Mouse (Mus musculus): ENCODE measurements around the gene Ppm1f. TPM values are rescaled to one million over a fixed set of nuclear protein-coding genes. Genes with fewer than 3 reads are reported as not detected.
"Not testable (repeated sequence)": the region's sequence is repeated elsewhere in the genome, so short reads cannot be mapped to it uniquely, and the experiment has no call there.

Ppm1f gene
- polyA plus RNA-seq, 1 experiment from 2014 or later, result 29.6 TPM

DNA sequence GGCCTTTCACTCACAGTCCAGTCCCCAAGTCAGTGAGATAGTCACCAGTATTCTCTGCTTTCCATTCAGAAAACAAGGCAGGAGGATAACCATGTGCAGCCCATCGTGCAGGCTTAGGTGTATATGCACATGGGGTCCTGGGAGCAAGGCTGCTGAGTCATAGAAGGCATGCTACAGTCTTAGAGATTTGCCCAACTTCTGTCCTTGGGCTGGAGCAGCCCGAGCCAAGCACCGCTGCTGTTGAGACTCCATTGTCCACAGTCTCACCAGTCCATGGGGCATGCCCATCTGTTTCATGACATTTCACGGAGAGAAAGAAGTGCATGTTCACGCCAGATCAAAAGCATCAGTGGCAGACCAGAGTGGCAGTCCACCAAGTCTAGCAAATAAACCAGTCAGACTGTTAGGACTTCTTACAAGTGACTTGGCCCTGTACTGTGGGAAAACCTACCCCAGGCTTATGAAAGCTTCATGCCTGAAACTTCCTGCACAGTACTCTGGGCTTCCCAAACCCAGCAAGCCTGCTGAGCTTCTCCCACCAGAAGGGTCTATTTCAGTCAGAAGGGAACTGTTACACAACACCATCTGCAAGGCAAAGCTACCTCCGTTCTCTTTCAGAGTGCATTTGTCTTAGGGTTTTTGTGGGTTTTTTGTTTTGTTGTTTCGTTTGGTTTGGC, 22.3 kb downstream of the Ppm1f start:
- H3K9ac ChIP-seq, result no peak overlapping the region
- H3K4me3 ChIP-seq, result no peak overlapping the region
- 90% methylated on average over 7 of the region's 7 CpGs for WGBS
- no peaks in the 10 kb centered on the region for H3K9me3 ChIP-seq
- no peaks in the 10 kb centered on the region for H3K27me3 ChIP-seq
- H3K4me2 ChIP-seq, result no peak overlapping the region
- H3K27ac ChIP-seq, result no peak overlapping the region
- no peak for ATAC-seq (ENCODE audit: insufficient number of reproducible peaks, low FRiP score, low TSS enrichment, low read depth)
- H3K36me3 ChIP-seq, result peaks cover 90% of the 10 kb centered on the region
- H3K4me1 ChIP-seq, result no peaks in the 10 kb centered on the region

- 77% methylated on average over 3 of the region's 3 CpGs for WGBS
- ATAC-seq (ENCODE audit: insufficient number of reproducible peaks, low FRiP score, low TSS enrichment, low read depth), result no peak
Measured at GRCm38 (mm10) chr16:16921021-16921435, 24.8 kb downstream of the Ppm1f start.

GRCm38 (mm10) chr16:16924481-16924880, 28.2 kb downstream of the Ppm1f start:
- Histone ChIP-seq H3K4me2 (no peak overlapping the region), H3K27me3 (no peaks in the 10 kb centered on the region), H3K9ac (no peak overlapping the region), H3K4me1 (no peaks in the 10 kb centered on the region), H3K36me3 (peaks cover 54% of the 10 kb centered on the region), H3K9me3 (no peaks in the 10 kb centered on the region), H3K4me3 (no peak overlapping the region), H3K27ac (no peak overlapping the region)
- WGBS, result 94% methylated on average over 3 of the region's 3 CpGs
- ATAC-seq (ENCODE audit: insufficient number of reproducible peaks, low FRiP score, low TSS enrichment, low read depth), result no peak

More at GRCm38 (mm10) chr16:16921021-16921435, 24.8 kb downstream of the Ppm1f start:
- no peak overlapping the region for H3K9ac ChIP-seq
- no peak overlapping the region for H3K4me2 ChIP-seq
- H3K27ac ChIP-seq, result no peak overlapping the region
- peaks cover 79% of the 10 kb centered on the region for H3K36me3 ChIP-seq
- H3K27me3 ChIP-seq, result no peaks in the 10 kb centered on the region
- no peak overlapping the region for H3K4me3 ChIP-seq
- no peaks in the 10 kb centered on the region for H3K4me1 ChIP-seq
- H3K9me3 ChIP-seq, result no peaks in the 10 kb centered on the region

DNA sequence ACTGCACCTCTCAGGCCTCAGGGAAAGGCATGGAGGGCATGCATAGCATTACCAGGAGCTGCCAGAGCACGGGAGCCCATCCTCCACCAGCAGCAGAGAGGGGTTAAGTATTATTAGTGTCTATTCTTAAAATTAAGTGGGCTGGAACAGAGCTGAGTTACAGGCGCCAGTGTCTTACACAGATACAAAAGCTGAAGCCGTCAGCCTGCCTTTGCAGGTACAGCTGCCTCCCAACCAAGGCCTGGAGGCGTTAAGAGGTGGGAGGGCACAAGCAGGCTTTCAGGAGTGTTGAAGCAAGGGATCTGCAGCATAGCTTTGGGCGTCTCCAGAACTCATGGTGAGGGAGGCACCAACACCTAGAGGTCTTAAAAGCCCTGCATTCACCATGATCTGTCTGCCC, 30.3 kb downstream of the Ppm1f start:
- Histone ChIP-seq H3K4me2 (no peak overlapping the region), H3K4me3 (no peak overlapping the region), H3K27ac (no peak overlapping the region), H3K27me3 (no peaks in the 10 kb centered on the region), H3K36me3 (peaks cover 34% of the 10 kb centered on the region), H3K4me1 (no peaks in the 10 kb centered on the region), H3K9ac (no peak overlapping the region), H3K9me3 (no peaks in the 10 kb centered on the region)
- ATAC-seq (ENCODE audit: insufficient number of reproducible peaks, low FRiP score, low TSS enrichment, low read depth), result no peak
- WGBS, result 64% methylated on average over 5 of the region's 5 CpGs

- not testable (repeated sequence) for H3K27me3 ChIP-seq; H3K9me3 ChIP-seq; H3K27ac ChIP-seq; H3K4me3 ChIP-seq; ATAC-seq (ENCODE audit: insufficient number of reproducible peaks, low FRiP score, low TSS enrichment, low read depth); H3K9ac ChIP-seq; H3K4me2 ChIP-seq; H3K4me1 ChIP-seq
- WGBS, result 59% methylated on average over 3 of the region's 3 CpGs
- peaks cover 14% of the 10 kb centered on the region for H3K36me3 ChIP-seq
Measured at GRCm38 (mm10) chr16:16928908-16929307, 32.6 kb downstream of the Ppm1f start.

GRCm38 (mm10) chr16:16930326-16930725, 34.1 kb downstream of the Ppm1f start:
- no peak overlapping the region for H3K4me2 ChIP-seq
- no peak overlapping the region for H3K9ac ChIP-seq
- WGBS, result 83% methylated on average over 3 of the region's 3 CpGs
- no peak overlapping the region for H3K27ac ChIP-seq
- no peak for ATAC-seq (ENCODE audit: insufficient number of reproducible peaks, low FRiP score, low TSS enrichment, low read depth)
- H3K27me3 ChIP-seq, result no peaks in the 10 kb centered on the region
- no peak overlapping the region for H3K4me3 ChIP-seq
- no peaks in the 10 kb centered on the region for H3K9me3 ChIP-seq
- no peaks in the 10 kb centered on the region for H3K4me1 ChIP-seq
- H3K36me3 ChIP-seq, result 0 out of 2 replicates have a peak, but pooled peaks cover 5% of the 10 kb centered on the region

DNA sequence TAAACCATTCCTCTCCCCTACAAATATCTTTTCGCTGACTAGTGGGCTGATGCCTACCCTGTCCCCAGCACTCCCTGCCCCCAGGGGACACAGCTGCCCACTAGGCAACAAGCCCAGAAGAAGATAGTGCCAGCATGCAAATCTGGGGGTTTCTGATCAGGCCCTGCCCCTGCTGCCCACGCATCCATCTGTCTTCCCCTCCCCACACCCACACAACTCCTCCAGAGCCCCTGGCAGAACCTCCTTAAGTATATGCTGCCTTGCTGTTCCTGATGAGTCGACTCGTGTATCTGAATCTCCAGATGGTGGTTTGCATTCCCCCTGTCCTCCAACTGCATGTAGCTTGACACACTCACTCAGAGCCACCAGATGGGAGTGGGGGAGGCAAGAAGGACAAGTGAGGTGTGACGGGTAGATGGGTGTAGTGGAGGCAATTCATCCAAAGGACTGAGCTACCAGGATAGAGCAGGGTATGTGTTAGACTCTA, 34.6 kb downstream of the Ppm1f start:
- no peak for ATAC-seq (ENCODE audit: insufficient number of reproducible peaks, low FRiP score, low TSS enrichment, low read depth)
- Histone ChIP-seq H3K9me3 (no peaks in the 10 kb centered on the region), H3K27me3 (no peaks in the 10 kb centered on the region), H3K27ac (no peak overlapping the region), H3K36me3 (0 out of 2 replicates have a peak, but pooled peaks cover 5% of the 10 kb centered on the region), H3K4me1 (no peaks in the 10 kb centered on the region), H3K9ac (no peak overlapping the region), H3K4me3 (no peak overlapping the region), H3K4me2 (no peak overlapping the region)
- 66% methylated on average over 5 of the region's 5 CpGs for WGBS

GRCm38 (mm10) chr16:16939543-16939942, 43.3 kb downstream of the Ppm1f start:
- Histone ChIP-seq H3K4me2 (no peak overlapping the region), H3K4me1 (no peaks in the 10 kb centered on the region)
- no peak for ATAC-seq (ENCODE audit: insufficient number of reproducible peaks, low FRiP score, low TSS enrichment, low read depth)

GRCm38 (mm10) chr16:16941078-16941477, 44.8 kb downstream of the Ppm1f start:
- WGBS, result 86% methylated on average over 2 of the region's 2 CpGs

More at GRCm38 (mm10) chr16:16939543-16939942, 43.3 kb downstream of the Ppm1f start:
- H3K27me3 ChIP-seq, result no peaks in the 10 kb centered on the region
- H3K4me3 ChIP-seq, result no peak overlapping the region
- 93% methylated on average over 9 of the region's 9 CpGs for WGBS
- H3K36me3 ChIP-seq, result no peaks in the 10 kb centered on the region
- H3K9ac ChIP-seq, result no peak overlapping the region
- H3K9me3 ChIP-seq, result no peaks in the 10 kb centered on the region
- H3K27ac ChIP-seq, result no peak overlapping the region

GRCm38 (mm10) chr16:16958575-16958974, 62.3 kb downstream of the Ppm1f start:
- no peaks in the 10 kb centered on the region for H3K36me3 ChIP-seq
- H3K27me3 ChIP-seq, result no peaks in the 10 kb centered on the region
- 7% methylated on average over 2 of the region's 5 CpGs for WGBS
- ATAC-seq (ENCODE audit: insufficient number of reproducible peaks, low FRiP score, low TSS enrichment, low read depth), result no peak
- H3K9me3 ChIP-seq, result no peaks in the 10 kb centered on the region
- no peaks in the 10 kb centered on the region for H3K4me1 ChIP-seq
- H3K4me2 ChIP-seq, result no peak overlapping the region
- H3K27ac ChIP-seq, result no peak overlapping the region
- no peak overlapping the region for H3K4me3 ChIP-seq
- no peak overlapping the region for H3K9ac ChIP-seq

More at GRCm38 (mm10) chr16:16941078-16941477, 44.8 kb downstream of the Ppm1f start:
- Histone ChIP-seq H3K4me1 (no peaks in the 10 kb centered on the region), H3K9me3 (no peaks in the 10 kb centered on the region), H3K9ac (no peak overlapping the region), H3K27ac (no peak overlapping the region), H3K36me3 (no peaks in the 10 kb centered on the region), H3K27me3 (no peaks in the 10 kb centered on the region), H3K4me3 (no peak overlapping the region), H3K4me2 (no peak overlapping the region)
- ATAC-seq (ENCODE audit: insufficient number of reproducible peaks, low FRiP score, low TSS enrichment, low read depth), result no peak

DNA sequence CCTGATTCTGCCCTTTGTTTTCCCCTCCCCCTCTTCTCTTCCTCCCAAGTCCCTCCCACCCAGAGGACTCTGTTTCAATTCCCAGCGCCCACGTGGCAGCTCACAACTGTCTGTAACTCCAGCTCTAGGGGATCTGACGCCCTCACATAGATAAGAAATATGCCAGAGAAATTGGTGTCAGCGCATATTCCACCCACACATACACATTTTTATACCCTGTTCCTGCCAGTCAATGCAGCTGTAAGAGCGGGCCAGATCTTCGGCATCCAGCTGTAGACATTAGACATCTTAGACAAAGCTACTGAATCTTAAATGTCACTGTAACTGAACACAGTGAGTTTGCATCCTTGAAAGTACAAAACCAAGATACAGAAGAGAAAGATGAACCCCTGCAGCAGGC, 63.6 kb downstream of the Ppm1f start:
- Histone ChIP-seq H3K4me2 (no peak overlapping the region), H3K36me3 (no peaks in the 10 kb centered on the region), H3K27ac (no peak overlapping the region), H3K9me3 (no peaks in the 10 kb centered on the region), H3K4me3 (no peak overlapping the region), H3K9ac (no peak overlapping the region), H3K27me3 (no peaks in the 10 kb centered on the region), H3K4me1 (no peaks in the 10 kb centered on the region)
- no peak for ATAC-seq (ENCODE audit: insufficient number of reproducible peaks, low FRiP score, low TSS enrichment, low read depth)
- WGBS, result 85% methylated on average over 6 of the region's 6 CpGs

GRCm38 (mm10) chr16:16965149-16965548, 68.9 kb downstream of the Ppm1f start:
- Histone ChIP-seq H3K4me3 (no peak overlapping the region), H3K9ac (no peak overlapping the region), H3K9me3 (no peaks in the 10 kb centered on the region), H3K4me1 (no peaks in the 10 kb centered on the region), H3K27me3 (no peaks in the 10 kb centered on the region), H3K4me2 (no peak overlapping the region), H3K27ac (no peak overlapping the region), H3K36me3 (no peaks in the 10 kb centered on the region)
- WGBS, result 70% methylated on average over 1 of the region's 1 CpGs
- no peak for ATAC-seq (ENCODE audit: insufficient number of reproducible peaks, low FRiP score, low TSS enrichment, low read depth)
